Mouse (Mus musculus) cerebellum, postnatal 25 days (tissue): ENCODE results near the gene Teddm3.
"Not testable (repeated sequence)": the region's sequence is repeated elsewhere in the genome, so short reads cannot be mapped to it uniquely, and the experiment has no call there.

Source experiments
- DNase-seq, 2 experiments: peaks; one replicate each; pipeline ENCODE4 v3.0.0; 2021; ENCODE audit warnings: mixed read lengths in 2 of 2

The Teddm3 gene

GRCm38 (mm10) chr16:21148451-21148850, 5.3 kb downstream of the Teddm3 start:
- not testable (repeated sequence) for DNase-seq

- no peak for DNase-seq
These were observed 17.3 kb downstream of the Teddm3 start for GRCm38 (mm10) chr16:21136312-21137083.

GRCm38 (mm10) chr16:21127666-21128065, 26.1 kb downstream of the Teddm3 start:
- not testable (repeated sequence) for DNase-seq

GRCm38 (mm10) chr16:21122776-21123175, 31.0 kb downstream of the Teddm3 start:
- not testable (repeated sequence) for DNase-seq

- no peak for DNase-seq
These were observed 37.7 kb downstream of the Teddm3 start for GRCm38 (mm10) chr16:21116078-21116477.

- peak in 1 of 2 experiments; percentile 5 for DNase-seq
These were observed 44.3 kb downstream of the Teddm3 start for GRCm38 (mm10) chr16:21109473-21109872.
